Mouse (Mus musculus) liver (tissue): ENCODE results near the gene Fmo5.

ENCODE experiments used
- DNase-seq: peaks from one replicate; pipeline ENCODE4 v3.0.0-alpha.2; 2020; ENCODE audit warnings: mixed read lengths

The Fmo5 gene

DNA sequence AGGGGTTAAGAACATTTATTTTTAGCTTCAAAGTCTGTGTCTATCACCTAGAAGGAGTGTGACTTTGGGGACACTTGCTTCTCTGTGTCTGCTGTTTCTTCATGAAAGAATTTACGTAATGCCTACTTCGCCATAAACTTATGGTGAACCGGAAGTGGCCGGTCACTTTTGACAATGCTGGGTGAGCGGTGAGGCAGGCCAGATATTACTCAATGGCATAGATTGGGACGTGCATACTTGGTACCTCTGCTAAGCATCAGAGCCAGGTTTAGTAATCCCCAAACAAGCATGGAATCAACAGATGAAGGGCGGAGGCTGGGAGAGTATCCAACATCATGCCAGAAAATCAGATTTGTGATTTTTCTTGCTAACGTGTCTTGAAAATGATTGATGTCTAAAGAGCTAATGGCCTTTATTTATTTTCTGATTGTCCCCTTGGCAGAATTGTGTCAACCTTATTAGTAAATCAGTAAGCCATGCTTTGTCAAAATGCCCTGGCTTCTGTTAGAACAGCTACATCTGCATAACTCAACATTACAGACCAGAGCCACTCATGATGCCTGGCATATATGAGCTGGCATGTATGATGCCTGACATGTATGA, 2.8 kb downstream of the Fmo5 start:
- no peak for DNase-seq

- DNase-seq = no peak
Measured at GRCm38 (mm10) chr3:97633456-97633855, 4.9 kb downstream of the Fmo5 start.

DNA sequence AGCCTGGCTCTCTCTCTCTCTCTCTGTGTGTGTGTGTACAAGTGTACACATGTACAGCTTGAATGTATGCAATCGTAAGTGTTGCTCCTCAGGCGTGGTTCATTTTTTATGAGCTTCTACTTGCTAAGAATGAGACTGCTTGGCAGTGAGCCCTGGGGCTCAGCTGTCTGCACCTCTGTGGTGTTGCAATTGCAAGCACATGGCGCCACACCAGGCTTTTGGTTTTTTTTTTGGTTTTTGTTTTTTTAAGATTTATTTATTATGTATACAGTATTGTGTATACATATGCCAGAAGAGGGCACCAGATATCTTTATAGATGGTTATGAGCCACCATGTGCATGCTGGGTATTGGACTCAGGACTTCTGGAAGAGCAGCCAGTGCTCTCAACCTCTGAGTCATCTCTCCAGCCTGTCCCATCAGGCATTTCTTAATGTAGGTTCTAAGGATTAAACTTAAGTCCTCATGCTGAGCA, 5.7 kb downstream of the Fmo5 start:
- DNase-seq = no peak

GRCm38 (mm10) chr3:97641396-97641795, 12.8 kb downstream of the Fmo5 start:
- DNase-seq = no peak

DNA sequence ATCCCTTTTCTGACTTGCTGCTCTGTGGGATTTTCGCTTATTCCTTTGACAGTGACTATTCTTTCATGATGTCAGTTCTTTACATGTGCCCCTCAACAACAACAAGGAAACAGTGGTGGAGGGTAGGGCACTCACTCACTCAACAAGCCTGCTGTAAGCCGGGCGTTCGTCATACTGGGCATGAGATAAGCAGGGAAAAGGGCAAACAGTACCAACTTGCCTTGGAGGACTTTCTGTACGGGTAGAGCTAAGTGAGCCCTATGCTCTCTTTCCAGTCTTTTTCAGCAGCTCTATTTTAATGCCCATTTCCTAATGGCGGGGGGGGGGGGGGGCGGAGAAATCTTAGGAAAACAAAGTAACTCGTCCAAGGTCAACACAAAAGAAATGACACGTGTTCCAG, 13.4 kb downstream of the Fmo5 start:
- DNase-seq = no peak

- no peak for DNase-seq
Measured at GRCm38 (mm10) chr3:97648518-97648917, 19.9 kb downstream of the Fmo5 start.

DNA sequence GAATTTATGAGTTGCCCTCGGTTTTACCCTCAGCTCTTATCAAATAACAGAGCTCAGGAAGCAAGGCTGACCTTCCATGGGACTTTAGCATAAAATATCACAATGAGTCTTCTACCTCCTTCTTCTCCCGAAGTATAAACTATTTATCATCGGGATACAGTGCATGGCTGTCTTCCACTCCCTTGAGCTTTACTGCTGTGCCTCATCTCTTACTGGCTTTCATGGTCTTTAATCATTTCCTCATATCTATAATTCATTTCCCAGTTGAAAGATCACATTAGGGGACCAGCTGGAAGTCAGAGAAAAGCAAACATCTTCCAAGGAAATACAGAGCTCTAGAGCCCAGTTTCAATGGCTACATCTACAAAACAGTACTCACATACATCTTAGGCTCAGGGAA, 20.4 kb downstream of the Fmo5 start:
- no peak for DNase-seq

DNA sequence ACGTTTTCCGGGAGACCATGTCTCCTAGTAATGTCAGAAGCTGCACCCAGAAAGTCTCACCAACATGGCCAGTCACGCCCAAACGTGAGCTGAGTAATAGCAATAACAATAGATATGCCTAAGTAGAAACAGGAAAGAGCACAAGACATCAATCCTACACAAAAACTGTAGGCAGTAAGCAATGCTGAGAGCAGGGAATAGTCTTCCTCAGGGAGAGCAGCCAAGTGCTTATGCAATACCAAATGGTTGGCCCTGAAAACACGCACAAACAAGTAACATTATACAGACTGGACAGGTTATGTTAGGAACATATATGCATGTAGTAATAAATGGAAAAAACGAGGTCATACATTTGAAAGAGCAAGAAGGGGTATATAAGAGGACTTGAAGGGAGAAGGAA, 20.9 kb downstream of the Fmo5 start:
- DNase-seq = no peak

- no peak for DNase-seq
Measured at GRCm38 (mm10) chr3:97651604-97652003, 23.0 kb downstream of the Fmo5 start.

DNA sequence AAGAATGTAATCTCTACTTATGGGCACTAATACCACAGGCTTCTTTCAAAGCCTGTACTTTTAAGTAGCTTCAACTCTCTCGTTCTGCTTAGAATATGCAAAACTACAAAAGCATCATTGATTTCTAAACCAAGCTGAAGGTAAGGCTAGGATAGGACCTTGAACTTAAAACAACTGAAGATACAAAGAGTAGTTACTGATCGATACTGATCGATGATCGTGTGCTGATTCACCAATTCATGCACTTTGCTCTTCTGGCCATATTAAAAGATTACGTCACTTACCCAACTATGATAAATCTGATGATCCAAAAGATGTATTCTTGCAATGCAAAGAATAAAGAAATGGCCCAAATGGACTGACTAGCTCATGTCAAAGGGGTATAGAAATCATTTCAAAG, 25.2 kb downstream of the Fmo5 start:
- no peak for DNase-seq

DNA sequence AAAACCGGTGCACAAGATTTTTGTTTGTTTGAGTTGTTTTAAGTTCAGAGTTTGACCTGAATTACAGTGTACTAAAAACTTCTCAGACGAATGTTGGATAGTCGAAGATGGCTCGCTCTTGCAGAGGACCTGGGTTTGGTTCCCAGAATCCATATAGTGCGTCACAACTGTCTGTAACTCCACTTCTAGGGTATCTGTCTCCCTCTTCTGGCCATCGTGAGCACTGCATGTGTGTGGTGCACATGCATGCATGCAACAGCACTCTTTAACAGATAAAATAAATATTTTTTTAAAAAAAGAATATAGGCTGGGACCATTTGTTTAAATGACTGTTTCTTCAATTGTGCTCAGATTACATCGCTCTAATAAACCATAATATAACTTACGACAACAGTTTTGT, 26.3 kb downstream of the Fmo5 start:
- DNase-seq = peak; percentile 52

- DNase-seq = peak; percentile 99
Measured at GRCm38 (mm10) chr3:97657655-97658411, 29.2 kb downstream of the Fmo5 start, which contains the start of gene Prkab2. TSS of gene Prkab2 (plus strand) at chr3:97658193.

GRCm38 (mm10) chr3:97658426-97659193, 30.0 kb downstream of the Fmo5 start:
- DNase-seq = peak; percentile 77

DNA sequence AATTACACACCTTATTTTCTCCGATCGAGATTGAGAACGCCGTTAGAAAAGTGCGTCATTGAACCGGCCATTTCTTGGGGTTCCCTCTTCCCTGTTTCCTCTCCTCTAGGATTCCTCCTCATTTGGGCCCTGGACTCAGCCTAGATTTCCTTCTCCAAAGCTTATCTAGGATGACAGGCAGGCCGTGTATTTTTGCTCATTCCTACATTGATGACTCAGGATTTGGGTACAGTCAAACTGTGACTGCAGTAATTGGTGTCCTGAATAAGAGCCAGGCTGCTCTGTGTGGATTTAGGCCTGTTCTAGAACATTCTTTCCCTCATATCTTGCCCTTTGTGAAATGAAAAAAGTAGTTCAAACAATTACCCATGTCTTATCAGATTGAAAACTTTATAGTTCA, 31.1 kb downstream of the Fmo5 start:
- no peak for DNase-seq

DNA sequence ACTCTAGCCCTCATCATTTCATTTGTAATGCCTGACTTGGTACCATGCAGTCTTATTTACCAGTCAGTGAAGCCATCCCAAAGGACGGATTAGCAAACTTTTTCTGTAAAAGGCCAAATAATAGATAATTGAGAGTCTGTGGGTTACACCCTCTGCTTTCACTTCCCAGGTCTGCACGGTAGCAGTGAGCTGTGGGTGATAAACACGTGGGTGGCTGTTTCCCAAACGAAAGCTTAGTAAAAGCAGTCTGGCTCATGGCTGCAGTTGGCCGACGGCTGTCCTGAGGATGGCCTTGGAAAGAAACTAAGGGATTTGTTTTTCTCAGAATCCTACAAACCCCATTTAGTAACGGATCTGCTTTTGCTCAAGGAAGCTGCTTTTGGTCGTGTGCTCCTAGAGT, 32.6 kb downstream of the Fmo5 start:
- no peak for DNase-seq

GRCm38 (mm10) chr3:97665525-97665924, 36.9 kb downstream of the Fmo5 start:
- DNase-seq = no peak

DNA sequence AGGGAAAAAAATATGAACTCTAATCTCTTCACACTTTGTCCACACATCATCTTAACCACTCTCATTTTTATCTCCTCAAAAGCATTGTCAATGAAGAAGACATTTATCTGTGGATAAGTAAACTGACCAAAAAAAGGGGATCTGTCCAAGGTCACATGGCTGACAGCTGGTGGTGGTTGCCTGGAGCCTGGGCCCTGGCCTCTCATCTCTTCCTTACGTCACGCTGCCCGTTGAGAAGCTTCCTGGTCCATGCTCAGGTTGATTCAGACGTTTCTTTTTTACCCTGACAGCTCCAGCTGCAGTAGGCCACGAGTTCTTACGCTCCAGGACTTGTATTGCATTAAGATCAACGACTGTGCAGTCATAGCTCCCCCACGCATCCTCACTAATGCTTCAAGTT, 37.5 kb downstream of the Fmo5 start:
- DNase-seq = no peak

GRCm38 (mm10) chr3:97667093-97667675, 38.6 kb downstream of the Fmo5 start:
- DNase-seq = no peak

DNA sequence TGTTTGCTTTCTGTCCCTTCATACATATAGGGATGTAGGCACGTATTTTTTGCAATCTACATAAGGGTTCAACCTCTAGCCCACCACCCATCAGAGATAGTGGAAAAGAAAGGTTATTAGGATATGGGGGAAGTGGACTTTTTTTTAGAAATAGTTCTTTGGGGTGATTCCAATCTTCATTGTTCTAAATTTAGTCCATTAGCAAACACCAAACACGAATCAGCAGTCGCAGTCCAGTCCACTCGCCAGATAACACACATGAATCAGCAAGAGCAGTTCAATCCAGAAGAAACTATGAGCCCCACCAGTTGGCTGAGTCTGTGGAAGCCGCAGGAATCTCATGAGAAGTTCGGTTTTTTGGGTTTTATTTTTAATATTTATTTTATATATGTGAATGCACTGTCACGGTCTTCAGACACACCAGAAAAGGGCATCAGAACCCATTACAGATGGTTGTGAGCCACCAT, 46.1 kb downstream of the Fmo5 start, which contains the start of gene Gm17651:
TSS of gene Gm17651 (minus strand) at position 51 of the 467 bp plus-strand sequence.
- no peak for DNase-seq

DNA sequence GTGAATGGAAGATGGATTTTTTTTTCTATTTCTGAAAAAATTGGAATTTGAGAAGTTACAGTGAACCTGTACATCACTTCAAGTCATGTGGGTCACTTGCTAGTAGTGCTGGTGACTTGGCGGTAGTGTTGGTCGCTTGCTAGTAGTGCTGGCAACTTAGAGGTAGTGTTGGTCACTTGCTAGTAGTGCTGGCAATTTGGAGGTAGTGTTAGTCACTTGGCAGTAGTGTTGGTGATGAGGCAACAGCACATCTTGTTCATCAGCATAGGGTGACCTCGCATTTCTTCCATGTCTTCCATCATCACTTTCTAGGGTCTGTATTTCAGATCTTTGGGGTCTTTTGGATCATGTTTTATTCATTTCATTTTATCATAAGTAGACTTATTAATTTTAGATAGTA, 47.5 kb downstream of the Fmo5 start:
- no peak for DNase-seq

GRCm38 (mm10) chr3:97678416-97678815, 49.8 kb downstream of the Fmo5 start:
- DNase-seq = peak; percentile 24

GRCm38 (mm10) chr3:97680631-97681320, 52.2 kb downstream of the Fmo5 start:
- peak; percentile 80 for DNase-seq
